Mouse (Mus musculus) embryonic facial prominence, embryonic 13.5 days (tissue): Measurements from ENCODE around the gene Fam129b. TPM values are rescaled to one million over a fixed set of nuclear protein-coding genes. Genes with fewer than 3 reads are reported as not detected.

ENCODE experiments used
- ATAC-seq: fragments of 200-750 bp; cut with Nextera tagmentation; 2 replicates; pipeline ENCODE4 v1.8.0; 2017; ENCODE audit warnings: low read depth; ENCODE audit not compliant: insufficient number of reproducible peaks, insufficient read depth, low FRiP score, low TSS enrichment
- H3K27ac ChIP-seq: fragments of 300-500 bp; sonication (generic); 2 replicates; pipeline ENCODE4 v1.5.1; 2015; ENCODE audit warnings: moderate library complexity, mild to moderate bottlenecking, inconsistent platforms
- H3K27me3 ChIP-seq: fragments of 300-500 bp; sonication (generic); 2 replicates; pipeline ENCODE4 v1.6.1; 2015; ENCODE audit warnings: mild to moderate bottlenecking, inconsistent platforms
- H3K36me3 ChIP-seq: fragments of 300-500 bp; sonication (generic); 2 replicates; pipeline ENCODE4 v1.6.1; 2015; ENCODE audit warnings: mild to moderate bottlenecking, inconsistent platforms
- H3K4me1 ChIP-seq: fragments of 300-500 bp; sonication (generic); 2 replicates; pipeline ENCODE4 v1.6.1; 2015; ENCODE audit warnings: inconsistent platforms
- H3K4me2 ChIP-seq: fragments of 300-500 bp; sonication (generic); 2 replicates; pipeline ENCODE4 v1.6.1; 2015; ENCODE audit warnings: moderate library complexity, mild to moderate bottlenecking, inconsistent platforms
- H3K4me3 ChIP-seq: fragments of 300-500 bp; sonication (generic); 2 replicates; pipeline ENCODE4 v1.5.1; 2015; ENCODE audit warnings: mild to moderate bottlenecking, inconsistent platforms
- H3K9ac ChIP-seq: fragments of 300-500 bp; sonication (generic); 2 replicates; pipeline ENCODE4 v1.6.1; 2015; ENCODE audit warnings: mild to moderate bottlenecking, inconsistent platforms
- H3K9me3 ChIP-seq: fragments of 300-500 bp; sonication (generic); 2 replicates; pipeline ENCODE4 v1.6.1; 2016; ENCODE audit warnings: inconsistent platforms
- WGBS: fragments of 180-500 bp; shearing (Covaris S2); methylation state at CpG from one replicate; pipeline ENCODE4 v1.1.7; 2015; ENCODE audit warnings: mixed read lengths; 5-methylcytosine and 5-hydroxymethylcytosine counted together
- polyA plus RNA-seq: library from polyadenylated mRNA; unstranded; fragments of >200 nt; fragmentation: Nextera tagmentation; extraction: Ambion mirVana; gene quantifications from 2 replicates; pipeline ENCODE4 v1.2.1, GENCODE M21; 2015

Fam129b gene
- polyA plus RNA-seq, 1 experiment from 2014 or later = 57.2 TPM

DNA sequence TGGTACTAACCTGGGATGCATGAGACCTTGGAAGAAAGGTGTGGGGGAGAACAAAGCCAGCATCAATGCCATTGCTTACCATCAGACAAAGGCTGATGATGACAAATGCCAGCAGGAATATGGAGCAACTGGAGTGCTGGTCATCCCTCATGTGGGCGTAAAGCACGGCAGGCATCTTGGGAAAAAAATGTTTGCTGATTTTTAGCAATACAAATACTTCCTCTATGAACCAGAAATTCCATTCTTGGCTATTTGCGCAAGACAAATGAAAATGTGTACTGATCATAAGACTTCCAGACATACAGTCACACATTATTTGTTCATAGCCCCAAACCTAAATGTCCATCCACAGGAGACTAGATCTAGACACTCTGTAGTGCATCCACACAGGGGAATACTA is 12.6 kb upstream of the Fam129b start:
- H3K9me3 ChIP-seq = no peaks in the 10 kb centered on the region
- no peaks in the 10 kb centered on the region for H3K27me3 ChIP-seq
- 87% methylated on average over 3 of the region's 3 CpGs for WGBS
- no peak overlapping the region for H3K4me2 ChIP-seq
- H3K4me3 ChIP-seq = no peak overlapping the region
- H3K4me1 ChIP-seq = 0 out of 2 replicates have a peak, but pooled peaks cover 2% of the 10 kb centered on the region
- H3K36me3 ChIP-seq = no peaks in the 10 kb centered on the region
- ATAC-seq = no peak
- H3K9ac ChIP-seq = no peak overlapping the region
- H3K27ac ChIP-seq = no peak overlapping the region

DNA sequence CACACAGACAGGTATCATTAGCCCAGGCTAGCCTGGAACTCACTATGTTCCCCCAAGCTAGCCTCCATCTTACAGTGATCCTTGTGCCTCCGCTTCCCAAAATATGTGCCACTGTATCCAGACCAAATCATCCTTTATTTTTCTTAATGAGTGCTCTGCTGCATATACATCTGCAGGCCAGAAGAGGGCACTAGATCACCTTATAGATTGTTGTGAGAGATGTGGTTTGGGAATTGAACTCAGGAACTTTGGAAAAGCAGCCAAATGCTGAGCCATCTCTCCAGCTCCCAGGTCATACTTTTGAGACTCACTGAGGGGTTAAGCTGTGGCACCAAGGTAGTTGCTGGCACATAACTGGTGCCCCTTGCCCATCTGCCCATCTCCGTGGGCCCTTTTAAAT is 11.2 kb upstream of the Fam129b start:
- Histone ChIP-seq H3K27ac (no peak overlapping the region), H3K4me2 (no peak overlapping the region), H3K9me3 (no peaks in the 10 kb centered on the region), H3K4me1 (no peaks in the 10 kb centered on the region), H3K27me3 (no peaks in the 10 kb centered on the region), H3K36me3 (no peaks in the 10 kb centered on the region), H3K9ac (no peak overlapping the region), H3K4me3 (no peak overlapping the region)
- no peak for ATAC-seq
- 63% methylated on average over 2 of the region's 2 CpGs for WGBS

DNA sequence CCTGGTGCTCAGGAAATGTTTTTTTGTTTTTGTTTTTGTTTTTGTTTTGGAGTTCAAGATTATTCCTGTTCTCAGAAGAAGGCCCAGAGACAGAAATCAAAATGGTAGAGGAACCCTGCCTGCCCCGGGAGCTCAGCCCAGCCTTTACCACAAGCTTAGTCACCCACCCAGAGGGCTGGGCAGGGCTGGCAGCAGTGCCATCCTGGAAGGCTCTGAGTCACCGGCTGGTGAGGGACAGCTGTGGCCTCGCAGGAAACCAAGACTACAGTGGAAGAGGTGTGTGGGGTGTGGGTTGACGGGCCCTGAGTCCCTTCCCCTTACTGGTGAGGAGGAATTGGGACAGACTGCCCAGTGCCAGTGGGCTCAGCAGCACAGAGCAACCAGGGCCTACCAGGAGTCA is 8.6 kb upstream of the Fam129b start:
- 67% methylated on average over 4 of the region's 4 CpGs for WGBS
- H3K36me3 ChIP-seq = no peaks in the 10 kb centered on the region
- H3K4me2 ChIP-seq = no peak overlapping the region
- no peaks in the 10 kb centered on the region for H3K27me3 ChIP-seq
- H3K9me3 ChIP-seq = no peaks in the 10 kb centered on the region
- H3K4me3 ChIP-seq = no peak overlapping the region
- H3K27ac ChIP-seq = no peak overlapping the region
- H3K9ac ChIP-seq = no peak overlapping the region
- H3K4me1 ChIP-seq = no peaks in the 10 kb centered on the region
- ATAC-seq = no peak

DNA sequence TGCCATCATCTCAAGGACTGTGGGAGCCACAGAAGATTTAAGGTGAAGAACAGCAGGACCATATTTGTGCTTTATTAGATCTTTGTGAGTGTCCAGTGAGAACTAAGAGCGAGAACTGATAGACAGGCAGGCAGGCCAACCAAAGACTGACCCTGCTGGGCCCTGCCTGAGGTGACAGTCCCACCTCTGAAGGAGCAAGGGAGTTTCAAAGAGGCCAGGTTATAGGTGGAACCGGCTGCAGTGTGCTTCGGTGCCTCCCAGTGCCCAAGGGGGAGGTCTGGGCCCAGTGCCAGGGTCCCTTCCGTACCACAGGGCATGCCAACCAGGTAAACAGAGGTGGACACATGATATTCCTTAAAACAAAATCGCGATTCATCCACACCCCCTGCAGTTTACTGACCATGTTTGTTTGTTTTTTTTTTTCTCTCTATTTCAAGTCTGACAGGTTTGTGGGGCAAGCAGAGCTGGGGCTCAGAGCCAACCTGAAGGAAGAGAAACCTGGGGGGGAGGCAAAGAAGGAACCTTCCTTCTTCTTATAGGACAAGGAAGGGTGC is 6.1 kb upstream of the Fam129b start:
- ATAC-seq = no peak
- H3K36me3 ChIP-seq = no peaks in the 10 kb centered on the region
- H3K9ac ChIP-seq = no peak overlapping the region
- H3K4me1 ChIP-seq = peaks cover 10% of the 10 kb centered on the region
- H3K4me3 ChIP-seq = no peak overlapping the region
- H3K27ac ChIP-seq = peak overlapping the region; percentile 62
- WGBS = 56% methylated on average over 6 of the region's 6 CpGs
- no peak overlapping the region for H3K4me2 ChIP-seq
- H3K9me3 ChIP-seq = no peaks in the 10 kb centered on the region
- no peaks in the 10 kb centered on the region for H3K27me3 ChIP-seq

DNA sequence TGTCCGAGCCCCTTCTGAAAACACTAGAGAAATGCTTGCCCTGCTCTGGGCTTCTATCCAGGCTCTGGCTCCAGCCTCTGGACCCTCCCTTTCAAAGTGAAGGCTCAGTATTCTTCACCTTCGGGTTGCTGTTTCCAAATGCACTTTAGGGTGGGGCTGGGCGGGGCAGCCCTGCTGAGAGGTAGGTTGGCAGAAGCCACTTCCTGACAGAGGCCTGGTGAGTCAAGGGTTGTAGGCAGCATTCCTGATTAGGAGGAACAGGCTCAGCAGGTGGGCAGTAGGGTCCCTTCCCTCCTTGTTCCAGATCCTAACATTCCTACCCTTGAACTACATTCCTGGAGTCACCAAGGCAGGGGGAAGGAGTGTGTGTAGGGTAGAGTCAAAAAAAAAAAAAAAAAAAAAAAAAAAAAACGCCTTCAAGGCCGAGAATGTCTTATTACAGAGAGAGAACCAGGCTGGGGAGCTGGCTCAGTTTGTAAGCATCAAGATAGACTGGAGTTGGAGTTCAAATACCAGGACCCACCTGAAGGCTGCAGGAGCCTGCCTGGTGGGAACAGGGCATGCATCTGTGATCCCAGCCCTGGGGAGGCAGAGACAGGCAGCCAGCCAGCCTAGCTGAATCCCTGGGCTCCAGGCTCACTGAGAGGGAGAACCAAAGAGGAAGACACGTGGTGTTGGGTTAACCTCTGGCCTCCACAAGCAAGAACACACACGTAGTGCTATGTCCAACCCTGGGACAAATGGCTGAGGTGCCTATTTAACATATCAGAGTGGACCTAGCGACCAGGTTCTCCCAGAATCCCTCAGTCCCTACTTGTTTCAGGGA is 5.4 kb upstream of the Fam129b start:
- no peaks in the 10 kb centered on the region for H3K9me3 ChIP-seq
- no peak for ATAC-seq
- no peaks in the 10 kb centered on the region for H3K27me3 ChIP-seq
- no peak overlapping the region for H3K4me2 ChIP-seq
- no peak overlapping the region for H3K9ac ChIP-seq
- no peaks in the 10 kb centered on the region for H3K36me3 ChIP-seq
- H3K27ac ChIP-seq = peak overlapping the region; percentile 62
- no peak overlapping the region for H3K4me3 ChIP-seq
- H3K4me1 ChIP-seq = peaks cover 16% of the 10 kb centered on the region
- 43% methylated on average over 8 of the region's 8 CpGs for WGBS

DNA sequence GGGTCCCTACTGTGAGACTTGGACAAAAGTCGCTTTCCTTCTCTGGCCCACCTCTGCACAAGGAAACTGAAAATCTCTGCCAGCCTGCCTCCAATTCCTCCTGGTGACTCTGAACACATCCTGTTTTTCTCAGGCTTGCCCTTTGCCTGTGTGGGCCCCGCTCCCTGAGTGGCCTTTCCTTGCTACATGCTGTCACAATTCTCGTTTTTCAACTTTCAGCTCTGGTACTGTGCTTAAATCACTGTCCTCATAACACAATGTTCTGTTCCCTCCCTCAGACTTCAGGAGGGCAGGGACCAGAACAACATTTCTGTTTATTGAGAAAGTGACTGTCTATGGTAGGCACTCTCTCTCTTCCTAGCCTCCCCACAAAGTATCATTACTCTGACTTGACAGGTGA is 1.8 kb upstream of the Fam129b start:
- H3K4me1 ChIP-seq = peaks cover 40% of the 10 kb centered on the region

DNA sequence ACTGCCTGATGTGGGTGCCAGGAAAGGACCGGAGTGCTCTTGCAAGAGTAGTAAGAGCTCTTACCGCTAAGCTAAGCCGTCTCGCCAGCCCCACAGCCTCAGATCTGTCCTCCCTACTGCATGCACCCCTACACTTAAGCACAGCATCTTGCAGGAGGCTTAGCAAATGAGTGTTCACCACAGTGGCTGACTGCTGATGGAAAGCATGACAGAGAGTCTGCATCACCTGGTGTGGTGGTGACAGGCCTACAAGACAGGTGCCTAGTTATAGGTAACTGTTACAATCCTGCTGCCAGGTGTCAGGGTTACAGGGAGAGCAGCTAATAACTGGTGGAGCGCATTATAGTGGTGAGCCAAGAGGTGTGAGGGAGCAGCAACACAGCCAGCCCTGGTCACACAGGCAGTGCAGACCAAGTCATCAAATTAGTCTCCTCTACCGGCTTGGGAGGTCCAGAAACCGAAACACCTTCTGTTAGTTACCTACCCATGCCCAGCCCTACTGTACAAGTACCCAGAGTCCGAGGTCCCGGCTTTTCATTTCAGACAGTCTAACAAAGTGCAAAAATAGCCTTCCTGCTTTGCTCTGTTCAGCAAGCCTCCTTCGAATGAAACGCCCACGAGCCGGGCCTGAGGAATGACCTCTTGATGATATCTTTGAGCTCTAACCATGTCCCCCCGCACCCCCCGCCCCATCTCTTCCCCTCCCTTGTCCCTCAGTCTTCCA is 801 bp upstream of the Fam129b start:
- 8% methylated on average over 15 of the region's 15 CpGs for WGBS
- Histone ChIP-seq H3K27ac (peak overlapping the region; percentile 90), H3K27me3 (no peaks in the 10 kb centered on the region), H3K4me3 (peak overlapping the region; percentile 87), H3K9me3 (no peaks in the 10 kb centered on the region), H3K36me3 (no peaks in the 10 kb centered on the region), H3K9ac (peak overlapping the region; percentile 94), H3K4me1 (peaks cover 50% of the 10 kb centered on the region), H3K4me2 (peak overlapping the region; percentile 84)
- ATAC-seq = no peak

More for the DNA sequence above, 1.8 kb upstream of the Fam129b start:
- 65% methylated on average over 3 of the region's 3 CpGs for WGBS
- Histone ChIP-seq H3K4me2 (peak overlapping the region; percentile 84), H3K4me3 (no peak overlapping the region), H3K27me3 (no peaks in the 10 kb centered on the region), H3K9me3 (no peaks in the 10 kb centered on the region), H3K36me3 (no peaks in the 10 kb centered on the region), H3K9ac (no peak overlapping the region), H3K27ac (peak overlapping the region; percentile 60)
- ATAC-seq = no peak

DNA sequence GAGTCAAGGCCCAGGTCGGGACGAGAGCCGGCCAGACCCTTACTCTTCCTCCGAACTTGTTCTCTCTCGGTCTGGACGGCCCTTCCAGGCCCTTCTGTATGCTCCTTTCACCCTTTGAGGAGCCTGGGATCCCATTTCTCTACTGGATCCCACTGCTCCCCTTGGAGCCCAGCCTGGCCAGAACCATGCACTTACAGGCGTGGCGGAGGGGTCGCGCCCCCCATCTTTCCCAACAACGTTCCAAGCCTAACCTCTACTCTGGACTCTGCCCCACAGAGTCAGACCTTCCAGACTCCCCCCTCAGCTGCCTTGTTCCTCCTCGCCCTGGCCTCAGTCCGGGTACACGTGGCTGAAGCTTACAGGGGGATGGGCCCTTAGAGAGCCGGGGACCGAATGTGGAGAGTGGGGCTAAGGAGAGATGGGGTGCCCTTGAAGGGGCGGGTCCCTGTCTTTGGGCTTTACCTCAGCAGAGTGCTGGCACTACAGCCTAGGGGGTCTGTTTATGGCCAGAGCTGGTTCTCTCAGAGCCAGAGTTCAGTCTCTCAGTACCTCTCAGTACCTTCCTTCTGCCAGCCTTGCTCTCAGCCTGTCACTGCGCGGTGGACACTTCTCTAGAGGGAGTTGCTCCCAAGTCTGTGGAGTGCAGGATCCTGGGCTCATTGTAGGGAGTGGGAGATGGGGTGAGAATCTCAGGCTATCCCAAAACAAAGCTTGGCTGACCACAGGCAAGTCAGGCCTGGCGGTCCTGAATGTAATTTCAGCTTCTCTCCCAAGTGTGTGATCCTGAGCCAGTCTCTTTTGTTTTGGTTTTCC is 782 bp downstream of the Fam129b start:
- Histone ChIP-seq H3K9ac (peak overlapping the region; percentile 94), H3K4me1 (peaks cover 66% of the 10 kb centered on the region), H3K27ac (peak overlapping the region; percentile 90), H3K36me3 (no peaks in the 10 kb centered on the region), H3K27me3 (no peaks in the 10 kb centered on the region), H3K9me3 (no peaks in the 10 kb centered on the region), H3K4me2 (peak overlapping the region; percentile 84), H3K4me3 (peak overlapping the region; percentile 87)
- WGBS = 2% methylated on average over 20 of the region's 20 CpGs
- ATAC-seq = no peak

DNA sequence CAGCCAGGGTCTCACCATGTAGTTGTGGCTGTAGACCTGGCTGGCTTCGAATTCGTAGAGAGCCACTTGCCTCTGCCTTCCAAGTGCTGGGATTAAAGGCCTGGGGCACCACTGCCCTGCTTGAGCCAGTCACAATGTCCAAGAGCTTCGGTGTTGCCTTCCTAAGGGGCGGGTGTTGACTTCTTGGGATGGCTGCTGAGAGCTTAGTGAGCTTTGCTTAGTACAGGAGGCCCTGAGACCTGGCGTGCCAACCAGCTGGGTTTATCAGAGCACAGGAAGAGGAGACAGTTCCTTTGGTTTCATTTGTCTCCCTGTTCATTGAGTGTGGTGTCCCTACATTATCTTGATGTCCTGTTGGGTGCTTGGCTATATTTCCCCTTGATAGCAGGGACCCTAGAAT is 1.4 kb downstream of the Fam129b start:
- WGBS = 18% methylated on average over 5 of the region's 5 CpGs
- H3K4me2 ChIP-seq = peak overlapping the region; percentile 84
- peak overlapping the region; percentile 90 for H3K27ac ChIP-seq
- H3K4me1 ChIP-seq = peaks cover 72% of the 10 kb centered on the region
- no peaks in the 10 kb centered on the region for H3K36me3 ChIP-seq
- no peaks in the 10 kb centered on the region for H3K27me3 ChIP-seq
- H3K9me3 ChIP-seq = no peaks in the 10 kb centered on the region
- H3K4me3 ChIP-seq = peak overlapping the region; percentile 87
- H3K9ac ChIP-seq = peak overlapping the region; percentile 94
- no peak for ATAC-seq

DNA sequence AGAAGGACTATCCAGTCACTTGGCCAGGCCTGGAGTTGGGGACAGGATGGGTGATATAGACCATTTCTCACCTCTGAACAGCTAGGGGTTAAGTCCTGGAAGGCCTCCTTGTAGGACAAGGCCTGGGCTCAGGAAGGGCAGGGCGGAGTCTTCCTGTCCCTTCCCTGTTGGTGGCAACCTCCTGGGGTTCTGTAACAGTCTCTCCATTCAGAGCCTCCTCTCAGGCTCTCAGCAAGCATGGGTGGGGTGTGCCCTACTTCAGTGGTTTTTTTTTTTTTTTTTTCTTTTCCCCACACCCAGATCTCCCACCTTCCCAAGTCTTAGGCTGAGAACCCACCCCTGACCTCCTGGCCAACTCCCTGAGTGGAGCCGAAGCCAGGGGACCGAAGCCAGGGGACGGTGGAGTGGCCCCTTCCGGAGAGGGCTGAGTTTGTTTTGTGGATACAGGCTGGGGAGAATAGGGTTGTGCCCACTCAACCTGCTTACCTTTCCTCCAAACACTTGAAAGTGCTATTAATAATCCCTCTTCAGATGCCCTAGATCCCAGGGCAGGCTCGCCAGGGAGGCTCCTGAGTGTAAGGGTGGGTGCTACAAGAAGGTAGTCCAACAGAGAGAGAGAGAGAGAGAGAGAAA is 2.0 kb downstream of the Fam129b start:
- Histone ChIP-seq H3K4me3 (peak overlapping the region; percentile 87), H3K9me3 (no peaks in the 10 kb centered on the region), H3K4me2 (peak overlapping the region; percentile 84), H3K9ac (peak overlapping the region; percentile 94), H3K36me3 (no peaks in the 10 kb centered on the region), H3K4me1 (peaks cover 78% of the 10 kb centered on the region), H3K27ac (peak overlapping the region; percentile 90; the same call in 1 of the 2 replicates), H3K27me3 (no peaks in the 10 kb centered on the region)
- WGBS = 46% methylated on average over 6 of the region's 6 CpGs
- no peak for ATAC-seq

DNA sequence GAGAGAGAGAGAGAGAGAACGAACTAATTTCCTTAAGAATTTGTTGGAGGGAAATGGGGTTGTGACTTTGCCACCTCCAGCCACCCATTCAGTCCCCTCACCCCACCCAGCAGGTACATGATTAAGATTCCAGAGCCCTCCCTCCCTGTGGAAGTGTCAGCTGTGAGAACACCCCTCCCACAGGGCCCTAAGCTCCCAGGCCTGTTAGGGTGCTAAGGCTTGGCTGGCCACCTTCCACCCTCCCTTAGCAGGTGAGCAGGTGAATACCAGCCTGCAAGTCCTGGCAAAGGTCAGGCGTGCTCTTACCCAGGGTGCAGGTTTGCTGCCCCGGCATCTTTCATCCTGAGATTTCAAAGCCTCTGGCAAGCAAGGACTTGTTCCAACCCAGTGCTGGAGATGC is 2.5 kb downstream of the Fam129b start:
- no peak for ATAC-seq
- Histone ChIP-seq H3K9ac (peak overlapping the region; percentile 94), H3K9me3 (no peaks in the 10 kb centered on the region), H3K4me3 (peak overlapping the region; percentile 87), H3K4me2 (peak overlapping the region; percentile 84), H3K27ac (peak overlapping the region; percentile 90; the same call in 1 of the 2 replicates), H3K36me3 (no peaks in the 10 kb centered on the region; the same call in 1 of the 2 replicates), H3K27me3 (no peaks in the 10 kb centered on the region), H3K4me1 (peaks cover 83% of the 10 kb centered on the region)
- 57% methylated on average over 3 of the region's 3 CpGs for WGBS
